Mouse (Mus musculus): Measurements from ENCODE around the gene Smim26. TPM values are rescaled to one million over a fixed set of nuclear protein-coding genes. Genes with fewer than 3 reads are reported as not detected.
A peak's percentile ranks its signal among the peaks of the same experiment; 100 is the strongest.

Smim26 gene
- total RNA-seq, 2 experiments from 2014 or later: 7.7 to 37.5 TPM

DNA sequence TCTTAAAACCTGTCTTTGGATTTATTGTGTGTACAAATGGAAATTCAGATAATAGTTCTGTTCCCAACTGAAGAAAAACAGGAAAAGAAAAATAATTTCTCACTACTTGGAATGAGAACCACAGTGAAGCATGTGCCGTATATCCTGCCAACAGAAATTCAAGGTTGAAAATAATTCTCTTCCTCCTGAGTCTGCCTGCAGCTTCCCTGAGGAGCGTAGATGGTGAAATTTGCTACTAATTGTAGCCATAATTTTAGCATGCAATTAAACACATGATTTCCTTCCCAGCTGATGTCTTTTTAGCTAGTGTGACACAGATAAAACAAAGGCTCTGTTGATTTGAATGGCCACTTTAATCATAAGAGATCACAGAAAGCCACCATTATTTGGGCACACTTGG is 40.9 kb downstream of the Smim26 start:
- ATAC-seq (replicated peaks; ENCODE audit: low FRiP score, low TSS enrichment, poor library complexity, severe bottlenecking): no peak

DNA sequence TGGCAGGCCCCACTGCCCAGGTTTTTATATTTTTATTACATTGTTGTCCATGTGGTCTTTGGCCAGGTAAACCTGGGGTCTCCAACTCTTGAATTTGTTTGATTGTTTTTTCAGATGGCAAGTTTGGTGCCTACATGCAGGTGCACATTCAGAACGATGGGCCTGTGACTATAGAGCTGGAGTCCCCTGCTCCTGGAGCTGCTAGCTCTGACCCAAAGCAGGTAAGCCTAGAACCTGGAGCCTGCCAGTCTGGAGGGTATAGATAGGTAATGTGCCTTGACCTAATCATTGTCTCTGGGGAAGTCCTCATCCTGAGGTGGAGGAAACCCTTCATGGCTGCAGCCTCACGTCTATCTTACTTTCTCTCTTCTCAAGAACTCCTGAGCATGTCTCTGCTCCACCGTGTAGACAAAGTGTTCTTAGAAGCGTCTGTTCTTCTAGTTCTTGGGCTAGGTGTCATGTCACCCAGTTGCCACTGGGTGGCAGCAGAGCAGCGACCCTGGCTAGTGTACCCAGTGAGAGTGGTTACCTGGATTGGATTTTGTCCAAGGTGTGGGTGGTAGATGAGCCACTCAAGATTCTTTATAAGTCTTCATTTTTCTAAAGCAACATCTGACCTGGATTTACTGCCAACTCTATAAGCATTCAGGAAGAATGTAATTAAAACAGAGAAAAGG is 41.9 kb downstream of the Smim26 start:
- peak; percentile 82 for ATAC-seq (replicated peaks; ENCODE audit: low FRiP score, low TSS enrichment, poor library complexity, severe bottlenecking)

- no peak for ATAC-seq (replicated peaks; ENCODE audit: low FRiP score, low TSS enrichment, poor library complexity, severe bottlenecking)
These were observed 43.4 kb downstream of the Smim26 start for GRCm38 (mm10) chr2:144637204-144637603.

DNA sequence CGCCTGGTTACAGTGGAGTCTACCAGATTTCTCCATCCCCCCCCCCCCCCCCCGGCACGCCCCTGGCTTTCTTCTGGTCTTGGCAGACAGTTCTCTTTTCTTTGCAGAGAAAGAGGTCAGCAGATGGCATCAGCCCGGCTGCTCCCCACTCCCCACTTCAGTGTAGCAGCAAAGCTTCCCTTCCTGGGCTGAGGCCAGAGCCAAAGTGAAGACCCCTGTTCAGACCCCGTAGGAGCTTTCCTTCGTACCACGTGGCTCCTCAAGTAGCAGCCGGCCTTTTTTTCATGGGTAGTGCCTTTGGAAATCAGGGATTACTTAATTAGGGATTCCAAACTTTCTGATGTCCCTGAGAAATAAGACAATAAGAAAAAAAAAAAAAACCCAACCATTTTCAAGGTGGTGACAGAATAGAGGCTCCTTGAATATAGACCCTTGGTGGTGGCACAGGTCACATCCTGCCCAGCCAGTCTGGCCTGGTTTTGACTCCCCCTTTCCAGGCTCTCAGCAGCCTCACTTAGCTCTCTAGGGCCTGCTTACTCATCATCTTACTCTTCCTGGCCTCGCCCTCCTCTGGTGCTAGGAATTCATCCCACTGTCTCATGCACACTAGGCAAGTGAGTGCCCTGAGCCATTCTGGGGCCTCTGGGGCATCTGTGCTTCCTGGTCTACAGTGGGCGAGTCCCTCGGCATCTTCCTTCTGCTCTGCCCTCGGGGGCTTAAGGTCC is 44.0 kb downstream of the Smim26 start:
- no peak for ATAC-seq (replicated peaks; ENCODE audit: low FRiP score, low TSS enrichment, poor library complexity, severe bottlenecking)

DNA sequence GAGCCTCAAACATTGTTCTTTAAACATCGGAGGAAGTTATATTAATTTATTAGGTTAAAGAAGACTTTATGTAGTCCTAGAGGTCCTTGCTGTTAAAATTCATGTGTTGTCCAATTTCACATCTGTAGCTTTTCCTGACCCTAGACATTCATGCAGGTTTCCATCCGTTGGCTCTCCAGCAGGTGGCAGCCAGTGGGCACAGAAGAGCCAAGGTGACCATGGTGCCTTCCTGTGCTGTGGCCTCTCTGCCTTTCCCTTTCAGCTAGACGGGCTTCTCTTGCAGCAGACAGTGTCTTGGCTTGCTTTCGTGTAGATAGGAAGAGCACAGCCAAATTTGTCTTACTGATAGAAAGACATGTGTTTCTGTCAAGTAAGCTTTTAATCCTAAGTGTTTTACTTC is 44.9 kb downstream of the Smim26 start:
- no peak for ATAC-seq (replicated peaks; ENCODE audit: low FRiP score, low TSS enrichment, poor library complexity, severe bottlenecking)

GRCm38 (mm10) chr2:144640101-144640500 is 46.2 kb downstream of the Smim26 start:
- ATAC-seq (replicated peaks; ENCODE audit: low FRiP score, low TSS enrichment, poor library complexity, severe bottlenecking): no peak

DNA sequence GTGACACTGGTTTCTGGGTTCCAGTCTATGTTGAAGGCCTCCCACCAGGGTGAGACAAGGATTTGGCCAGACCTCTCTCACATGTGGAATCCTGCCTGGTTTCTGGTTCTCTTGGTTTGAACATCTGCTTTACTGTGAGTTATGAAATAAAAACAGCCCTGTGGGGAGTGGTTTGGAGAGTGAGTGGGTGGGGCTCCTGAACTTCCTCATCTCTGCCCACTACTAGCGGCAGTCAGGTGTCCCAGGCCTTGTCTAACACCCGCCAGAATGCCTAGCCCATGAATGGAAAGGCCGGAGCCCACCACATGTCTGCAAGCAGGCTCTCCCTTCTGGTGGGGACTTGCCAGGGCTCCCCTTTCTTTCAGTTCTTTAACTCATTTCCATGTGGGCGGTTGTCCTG is 48.1 kb downstream of the Smim26 start:
- 0 out of 2 replicates have a peak, but pooled peaks have one; percentile 51 for ATAC-seq (replicated peaks; ENCODE audit: low FRiP score, low TSS enrichment, poor library complexity, severe bottlenecking)

Other genes starting within 250 kb of the Smim26 start
- gene Kat14, start 225.1 kb upstream of the Smim26 start, total RNA-seq (2014; fragmentation: Nextera tagmentation): 62.3 and 96.4 TPM in 2 replicates
- 29.8 and 33.6 TPM in 2 replicates for gene Kat14, start 225.1 kb upstream of the Smim26 start, total RNA-seq (2017)
- gene Pet117, start 225.1 kb upstream of the Smim26 start, total RNA-seq (2014; fragmentation: Nextera tagmentation): not detected in 2 replicates
- 2.4 TPM in 1 of 2 replicates, not detected in the other for gene Pet117, start 225.1 kb upstream of the Smim26 start, total RNA-seq (2017)
- not detected in 2 replicates for gene Dzank1, start 66.6 kb upstream of the Smim26 start, total RNA-seq (2014; fragmentation: Nextera tagmentation)
- gene Dzank1, start 66.6 kb upstream of the Smim26 start, total RNA-seq (2017): not detected in 2 replicates
- 18.4 and 24.9 TPM in 2 replicates for gene Polr3f, start 66.3 kb upstream of the Smim26 start, total RNA-seq (2014; fragmentation: Nextera tagmentation)
- gene Polr3f, start 66.3 kb upstream of the Smim26 start, total RNA-seq (2017): 30.5 and 31.7 TPM in 2 replicates
- gene Rbbp9, start 43.2 kb upstream of the Smim26 start, total RNA-seq (2014; fragmentation: Nextera tagmentation): 8.6 and 10.3 TPM in 2 replicates
- 6.8 and 12.3 TPM in 2 replicates for gene Rbbp9, start 43.2 kb upstream of the Smim26 start, total RNA-seq (2017)
- 53.0 and 54.8 TPM in 2 replicates for gene Sec23b, start 37.8 kb upstream of the Smim26 start, total RNA-seq (2014; fragmentation: Nextera tagmentation)
- gene Sec23b, start 37.8 kb upstream of the Smim26 start, total RNA-seq (2017): 52.6 and 78.6 TPM in 2 replicates
- gene Dtd1, start 5.8 kb downstream of the Smim26 start, total RNA-seq (2014; fragmentation: Nextera tagmentation): 38.9 and 47.5 TPM in 2 replicates
- 91.2 and 95.0 TPM in 2 replicates for gene Dtd1, start 5.8 kb downstream of the Smim26 start, total RNA-seq (2017)
- not detected in 2 replicates for gene Scp2d1, start 229.6 kb downstream of the Smim26 start, total RNA-seq (2014; fragmentation: Nextera tagmentation)
- gene Scp2d1, start 229.6 kb downstream of the Smim26 start, total RNA-seq (2017): not detected in 2 replicates

Measured in megakaryocyte-erythroid progenitor cell, adult 5-6 weeks (primary cell).